Mouse (Mus musculus): ENCODE measurements around the gene Gm16181. TPM values are rescaled to one million over a fixed set of nuclear protein-coding genes. Genes with fewer than 3 reads are reported as not detected.

The Gm16181 gene
- polyA plus RNA-seq, 1 experiment from 2014 or later: 0.23 TPM

- H3K4me3 ChIP-seq (ENCODE audit: low read depth, low read length): no peak overlapping the region
- no peak for ATAC-seq
- no peaks in the 10 kb centered on the region for H3K27me3 ChIP-seq (replicated peaks; ENCODE audit: control insufficient read depth, insufficient read depth, low read length)
- H3K9me3 ChIP-seq (ENCODE audit: control insufficient read depth): no peaks in the 10 kb centered on the region
- H3K4me2 ChIP-seq (replicated peaks; ENCODE audit: low read depth): no peak overlapping the region
- no peak overlapping the region; the same call in 1 of the 2 replicates for H3K27ac ChIP-seq (ENCODE audit: low read depth, low read length)
- H3K36me3 ChIP-seq (ENCODE audit: control insufficient read depth, insufficient read depth): peaks cover 17% of the 10 kb centered on the region; the same call in 1 of the 2 replicates
- 78% methylated on average over 9 of the region's 9 CpGs for WGBS
- H3K9ac ChIP-seq (ENCODE audit: low read depth, low read length): no peak overlapping the region
- peaks cover 3% of the 10 kb centered on the region; the same call in 1 of the 2 replicates for H3K4me1 ChIP-seq (replicated peaks; ENCODE audit: control insufficient read depth, insufficient read depth, low read length)
- no peak for TF ChIP-seq CTCF (IDR thresholded peaks at IDR 0.05; ENCODE audit: low read depth)
Observed at GRCm38 (mm10) chr17:35236996-35237395, 16.4 kb downstream of the Gm16181 start.

DNA sequence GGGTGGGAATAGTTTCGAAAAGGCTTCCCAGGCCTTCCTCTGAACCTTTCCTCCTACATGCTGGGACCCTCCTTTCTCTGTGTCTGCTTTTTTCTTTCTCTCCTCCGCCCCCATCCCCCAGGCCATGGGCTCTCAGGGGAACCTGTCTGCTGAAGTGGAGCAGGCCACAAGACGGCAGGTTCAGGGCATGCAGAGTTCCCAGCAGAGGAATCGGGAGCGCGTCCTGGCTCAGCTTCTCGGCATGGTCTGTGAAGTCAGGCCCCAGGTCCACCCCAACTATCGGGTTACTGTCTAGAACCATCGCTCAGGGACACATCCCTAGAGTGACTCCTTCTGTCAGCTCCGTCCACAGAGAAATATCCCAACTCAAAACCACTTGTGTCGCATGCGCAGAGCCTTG is 16.9 kb downstream of the Gm16181 start:
- no peak overlapping the region for H3K9ac ChIP-seq (ENCODE audit: low read depth, low read length)

GRCm38 (mm10) chr17:35239700-35240099 is 19.1 kb downstream of the Gm16181 start:
- peaks cover 17% of the 10 kb centered on the region for H3K4me1 ChIP-seq (replicated peaks; ENCODE audit: control insufficient read depth, insufficient read depth, low read length)
- no peaks in the 10 kb centered on the region for H3K27me3 ChIP-seq (replicated peaks; ENCODE audit: control insufficient read depth, insufficient read depth, low read length)
- H3K27ac ChIP-seq (ENCODE audit: low read depth, low read length): 0 out of 2 replicates have a peak overlapping the region, but pooled peaks have one; percentile 100
- no peak overlapping the region for H3K4me2 ChIP-seq (replicated peaks; ENCODE audit: low read depth)
- H3K4me3 ChIP-seq (ENCODE audit: low read depth, low read length): no peak overlapping the region
- no peak for ATAC-seq
- H3K9ac ChIP-seq (ENCODE audit: low read depth, low read length): no peak overlapping the region
- WGBS: 82% methylated on average over 5 of the region's 5 CpGs
- H3K9me3 ChIP-seq (ENCODE audit: control insufficient read depth): no peaks in the 10 kb centered on the region
- no peak for TF ChIP-seq CTCF (IDR thresholded peaks at IDR 0.05; ENCODE audit: low read depth)
- peaks cover 23% of the 10 kb centered on the region for H3K36me3 ChIP-seq (ENCODE audit: control insufficient read depth, insufficient read depth)

More for the DNA sequence above, 16.9 kb downstream of the Gm16181 start:
- Histone ChIP-seq H3K9me3 (ENCODE audit: control insufficient read depth) (no peaks in the 10 kb centered on the region), H3K36me3 (ENCODE audit: control insufficient read depth, insufficient read depth) (peaks cover 12% of the 10 kb centered on the region; the same call in 1 of the 2 replicates), H3K27me3 (replicated peaks; ENCODE audit: control insufficient read depth, insufficient read depth, low read length) (no peaks in the 10 kb centered on the region), H3K27ac (ENCODE audit: low read depth, low read length) (no peak overlapping the region), H3K4me1 (replicated peaks; ENCODE audit: control insufficient read depth, insufficient read depth, low read length) (peaks cover 3% of the 10 kb centered on the region; the same call in 1 of the 2 replicates), H3K4me3 (ENCODE audit: low read depth, low read length) (no peak overlapping the region), H3K4me2 (replicated peaks; ENCODE audit: low read depth) (no peak overlapping the region)
- WGBS: 94% methylated on average over 12 of the region's 12 CpGs
- no peak for ATAC-seq
- no peak for TF ChIP-seq CTCF (IDR thresholded peaks at IDR 0.05; ENCODE audit: low read depth)

DNA sequence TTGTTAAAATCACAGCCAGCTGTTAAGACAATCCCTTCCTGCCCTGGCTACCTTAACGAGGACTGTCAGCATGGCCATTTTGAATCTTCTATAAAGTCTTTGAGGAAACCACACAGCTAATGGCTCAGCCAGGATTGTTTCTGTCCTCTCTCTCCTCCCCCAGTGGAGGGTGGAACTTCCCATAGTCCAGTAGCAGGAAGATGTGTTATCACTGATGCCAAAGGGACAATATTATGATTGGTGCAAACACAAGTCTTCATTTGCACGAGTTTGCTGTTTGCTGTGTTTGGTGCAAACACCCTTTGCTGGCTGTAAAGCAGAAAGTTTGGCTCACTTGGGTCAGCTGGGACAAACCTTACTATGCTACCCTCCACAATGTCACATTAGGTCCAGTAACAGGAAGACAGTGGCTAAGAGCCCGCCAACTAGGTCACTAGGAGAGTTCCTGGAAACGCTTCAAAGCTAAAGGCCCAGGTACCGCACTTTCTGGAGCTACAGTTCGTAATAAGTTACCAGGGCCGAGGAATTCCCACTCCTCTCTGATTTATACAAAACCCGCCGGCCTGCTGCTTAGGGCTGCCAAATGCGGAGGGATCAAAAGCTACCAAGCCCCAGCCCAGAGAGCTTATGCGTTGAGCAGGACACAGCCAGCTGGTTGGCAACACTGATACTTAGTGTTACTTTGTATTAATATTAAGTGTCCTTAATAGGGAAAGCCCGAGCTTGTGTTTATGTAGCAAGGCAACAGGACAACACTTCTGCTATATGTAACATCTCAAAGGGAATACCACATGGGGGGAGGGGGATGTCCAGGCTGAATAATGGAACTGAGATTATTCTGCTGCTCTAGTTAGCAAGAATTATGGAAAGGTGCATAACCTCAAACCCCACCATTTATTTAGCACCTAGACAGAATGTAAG is 20.0 kb downstream of the Gm16181 start:
- WGBS: 25% methylated on average over 12 of the region's 12 CpGs
- H3K4me1 ChIP-seq (replicated peaks; ENCODE audit: control insufficient read depth, insufficient read depth, low read length): peaks cover 17% of the 10 kb centered on the region
- TF ChIP-seq CTCF (IDR thresholded peaks at IDR 0.05; ENCODE audit: low read depth): 0 out of 2 replicates have a peak, but pooled peaks have one; percentile 4
- peaks cover 28% of the 10 kb centered on the region for H3K36me3 ChIP-seq (ENCODE audit: control insufficient read depth, insufficient read depth)
- no peak for ATAC-seq
- peak overlapping the region; percentile 71 for H3K4me2 ChIP-seq (replicated peaks; ENCODE audit: low read depth)
- H3K9me3 ChIP-seq (ENCODE audit: control insufficient read depth): no peaks in the 10 kb centered on the region
- no peaks in the 10 kb centered on the region for H3K27me3 ChIP-seq (replicated peaks; ENCODE audit: control insufficient read depth, insufficient read depth, low read length)
- H3K4me3 ChIP-seq (ENCODE audit: low read depth, low read length): peak overlapping the region; percentile 78
- peak overlapping the region; percentile 100 for H3K27ac ChIP-seq (ENCODE audit: low read depth, low read length)
- no peak overlapping the region for H3K9ac ChIP-seq (ENCODE audit: low read depth, low read length)

GRCm38 (mm10) chr17:35241305-35242014 is 20.8 kb downstream of the Gm16181 start, which contains the start of gene Ddx39b:
Gene Ddx39b (plus strand): TSS chr17:35241746.
- Histone ChIP-seq H3K27me3 (replicated peaks; ENCODE audit: control insufficient read depth, insufficient read depth, low read length) (no peaks in the 10 kb centered on the region), H3K4me3 (ENCODE audit: low read depth, low read length) (peak within 1 kb of the TSS; percentile 78), H3K9me3 (ENCODE audit: control insufficient read depth) (no peaks in the 10 kb centered on the region), H3K9ac (ENCODE audit: low read depth, low read length) (peak within 1 kb of the TSS; percentile 89), H3K4me1 (replicated peaks; ENCODE audit: control insufficient read depth, insufficient read depth, low read length) (peaks cover 17% of the 10 kb centered on the region), H3K36me3 (ENCODE audit: control insufficient read depth, insufficient read depth) (peaks cover 36% of the 10 kb centered on the region), H3K27ac (ENCODE audit: low read depth, low read length) (peak within 1 kb of the TSS; percentile 100), H3K4me2 (replicated peaks; ENCODE audit: low read depth) (peak within 1 kb of the TSS; percentile 71)
- peak; percentile 85 for ATAC-seq
- WGBS: under 1% methylated on average over 66 of the region's 69 CpGs
- TF ChIP-seq CTCF (IDR thresholded peaks at IDR 0.05; ENCODE audit: low read depth): peak; percentile 50
